Mouse (Mus musculus): ENCODE results near the gene Ddb2.

- TF ChIP-seq TCF3 (IDR thresholded peaks at IDR 0.05; ENCODE audit: insufficient read length, low read depth) (no peak), POLR2A (IDR thresholded peaks at IDR 0.05; ENCODE audit: insufficient read length, low read depth) (no peak), POLR2AphosphoS2 (IDR thresholded peaks at IDR 0.05; ENCODE audit: insufficient read length, low read depth) (peak; percentile 15), E2F4 (IDR thresholded peaks at IDR 0.05; ENCODE audit: insufficient read depth) (no peak)
Observed at GRCm38 (mm10) chr2:91284375-91285199, 47.8 kb upstream of the Ddb2 start.
